Mouse (Mus musculus): ENCODE measurements at regions not wholly inside any gene's neighbourhood (a gene's known extent, or its start where the extent isn't known, plus 50 kb on each side); places are given as distances from the start of the nearest gene placed in this dataset.
"Not testable (repeated sequence)": the region's sequence is repeated elsewhere in the genome, so short reads cannot be mapped to it uniquely, and the experiment has no call there.

GRCm38 (mm10) chr13:5603905-5604596 is 257.2 kb upstream of the Klf6 start:
- DNase-seq (ENCODE audit: low spot score in 2 of 2) = no peak

GRCm38 (mm10) chr13:5605418-5605817 is 255.9 kb upstream of the Klf6 start:
- no peak for DNase-seq (ENCODE audit: low spot score in 2 of 2)

- no peak for DNase-seq (ENCODE audit: low spot score in 2 of 2)
These were observed 253.8 kb upstream of the Klf6 start for GRCm38 (mm10) chr13:5607462-5607861.

GRCm38 (mm10) chr13:5614186-5614737 is 247.0 kb upstream of the Klf6 start:
- no peak for DNase-seq (ENCODE audit: low spot score in 2 of 2)

- no peak for DNase-seq (ENCODE audit: low spot score in 2 of 2)
These were observed 246.4 kb upstream of the Klf6 start for GRCm38 (mm10) chr13:5614833-5615232.

- no peak for DNase-seq (ENCODE audit: low spot score in 2 of 2)
These were observed 246.0 kb upstream of the Klf6 start for GRCm38 (mm10) chr13:5615327-5615726.

- DNase-seq (ENCODE audit: low spot score in 2 of 2) = no peak
These were observed 233.2 kb upstream of the Klf6 start for GRCm38 (mm10) chr13:5628124-5628523.

GRCm38 (mm10) chr13:5634960-5635359 is 226.3 kb upstream of the Klf6 start:
- no peak for DNase-seq (ENCODE audit: low spot score in 2 of 2)

GRCm38 (mm10) chr13:5641743-5642510 is 219.4 kb upstream of the Klf6 start:
- no peak for DNase-seq (ENCODE audit: low spot score in 2 of 2)

- DNase-seq (ENCODE audit: low spot score in 2 of 2) = no peak
These were observed 213.0 kb upstream of the Klf6 start for GRCm38 (mm10) chr13:5648276-5648675.

- DNase-seq (ENCODE audit: low spot score in 2 of 2) = no peak
These were observed 203.7 kb upstream of the Klf6 start for GRCm38 (mm10) chr13:5657556-5657955.

- no peak for DNase-seq (ENCODE audit: low spot score in 2 of 2)
These were observed 194.9 kb upstream of the Klf6 start for GRCm38 (mm10) chr13:5666235-5667007.

- no peak for DNase-seq (ENCODE audit: low spot score in 2 of 2)
These were observed 185.6 kb upstream of the Klf6 start for GRCm38 (mm10) chr13:5675668-5676067.

GRCm38 (mm10) chr13:5690124-5690523 is 171.2 kb upstream of the Klf6 start:
- DNase-seq (ENCODE audit: low spot score in 2 of 2) = no peak

GRCm38 (mm10) chr13:5690680-5691079 is 170.6 kb upstream of the Klf6 start:
- not testable (repeated sequence) for DNase-seq (ENCODE audit: low spot score in 2 of 2)

- no peak for DNase-seq (ENCODE audit: low spot score in 2 of 2)
These were observed 166.7 kb upstream of the Klf6 start for GRCm38 (mm10) chr13:5694626-5695025.

GRCm38 (mm10) chr13:5695581-5695980 is 165.7 kb upstream of the Klf6 start:
- DNase-seq (ENCODE audit: low spot score in 2 of 2) = not testable (repeated sequence)

GRCm38 (mm10) chr13:5696377-5696776 is 164.9 kb upstream of the Klf6 start:
- no peak for DNase-seq (ENCODE audit: low spot score in 2 of 2)

- DNase-seq (ENCODE audit: low spot score in 2 of 2) = not testable (repeated sequence)
These were observed 164.0 kb upstream of the Klf6 start for GRCm38 (mm10) chr13:5697329-5697728.

- DNase-seq (ENCODE audit: low spot score in 2 of 2) = no peak
These were observed 159.2 kb upstream of the Klf6 start for GRCm38 (mm10) chr13:5702071-5702470.

GRCm38 (mm10) chr13:5704991-5705390 is 156.3 kb upstream of the Klf6 start:
- DNase-seq (ENCODE audit: low spot score in 2 of 2) = no peak

GRCm38 (mm10) chr13:5711646-5712045 is 149.6 kb upstream of the Klf6 start:
- DNase-seq (ENCODE audit: low spot score in 2 of 2) = no peak

Measured in adrenal gland, postnatal 4 days (tissue).